Comparison of ENCODE assay signal across 7 mouse cellular contexts in the genomic region with DNA sequence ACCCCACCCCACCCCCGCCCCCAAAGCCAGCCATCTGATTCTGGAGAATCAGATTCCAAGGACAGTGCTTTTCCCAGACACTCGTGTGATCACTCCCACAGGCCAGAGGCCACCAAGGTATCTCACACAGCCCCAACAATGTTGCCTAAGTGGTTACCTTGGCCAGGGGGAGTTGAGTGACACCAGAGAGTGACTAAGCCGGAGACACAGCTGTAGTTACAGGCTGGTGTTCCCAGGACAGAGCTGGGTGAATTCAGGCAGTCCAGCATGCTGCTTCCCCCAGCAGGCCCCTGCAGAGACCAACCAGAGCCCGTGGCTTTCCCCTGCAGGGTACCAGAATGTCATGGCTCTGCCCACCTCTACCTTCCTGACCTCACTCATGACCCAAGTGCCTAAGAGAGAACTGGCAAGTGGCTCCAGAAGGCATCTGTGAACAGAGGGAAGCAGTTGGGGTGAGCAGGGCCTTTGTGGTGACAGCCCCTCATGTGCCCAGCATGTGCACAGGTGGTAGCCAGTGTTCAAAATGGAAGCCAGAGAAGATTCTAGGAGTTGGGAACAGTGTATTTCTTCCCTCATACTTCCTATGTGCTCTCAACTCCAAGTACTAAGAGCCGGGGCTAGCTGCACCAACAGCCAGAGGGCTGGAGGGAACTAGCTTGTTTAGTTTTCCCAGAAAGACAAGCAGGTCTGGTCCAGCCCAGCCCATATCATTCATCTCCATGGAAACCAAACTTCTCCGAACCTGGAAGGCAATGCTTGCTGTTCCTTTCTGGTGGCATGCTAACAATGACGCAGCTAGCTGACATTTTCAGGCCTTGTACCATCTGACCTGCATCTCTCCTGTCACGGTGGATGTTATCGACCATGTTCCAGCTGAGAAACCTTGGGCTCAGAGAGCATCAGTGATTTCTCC. TPM values are rescaled to one million over a fixed set of nuclear protein-coding genes. Genes with fewer than 3 reads are reported as not detected.
DNase-seq lines count a peak whose midpoint lies in the region; ATAC-seq lines count a peak whose summit lies in the region.

No protein-coding gene starts in this region.

- 28% methylated on average over 9 of the region's 9 CpGs for WGBS in hindbrain, embryonic 12.5 days
- WGBS in hindbrain, embryonic 14.5 days: 34% methylated on average over 9 of the region's 9 CpGs
- WGBS in limb, embryonic 15.5 days: 54% methylated on average over 9 of the region's 9 CpGs

- no peak overlapping the region for H3K27ac ChIP-seq in hindbrain, embryonic 12.5 days
- H3K27ac ChIP-seq in hindbrain, embryonic 14.5 days: no peak overlapping the region
- H3K27ac ChIP-seq in limb, embryonic 15.5 days: peak overlapping the region; percentile 44; the same call in 1 of the 2 replicates

- no peaks in the 10 kb centered on the region for H3K9me3 ChIP-seq in hindbrain, embryonic 12.5 days (replicated peaks)
- no peaks in the 10 kb centered on the region for H3K9me3 ChIP-seq in hindbrain, embryonic 14.5 days (ENCODE audit: control insufficient read depth, low read length)
- H3K9me3 ChIP-seq in limb, embryonic 15.5 days: no peaks in the 10 kb centered on the region

- 0 out of 2 replicates have a peak, but pooled peaks have one; percentile 7 for ATAC-seq in hindbrain, embryonic 12.5 days (ENCODE audit: low FRiP score)
- no peak for ATAC-seq in hindbrain, embryonic 14.5 days (ENCODE audit: low FRiP score)
- ATAC-seq in limb, embryonic 15.5 days (ENCODE audit: insufficient number of reproducible peaks, low FRiP score, low TSS enrichment, low read depth): no peak

- H3K4me1 ChIP-seq in hindbrain, embryonic 12.5 days: peaks cover 45% of the 10 kb centered on the region
- H3K4me1 ChIP-seq in hindbrain, embryonic 14.5 days (replicated peaks; ENCODE audit: control insufficient read depth, insufficient read depth, low read length): peaks cover 2% of the 10 kb centered on the region; the same call in 1 of the 2 replicates
- H3K4me1 ChIP-seq in limb, embryonic 15.5 days: peaks cover 28% of the 10 kb centered on the region

- H3K9ac ChIP-seq in hindbrain, embryonic 12.5 days: no peak overlapping the region
- no peak overlapping the region for H3K9ac ChIP-seq in hindbrain, embryonic 14.5 days
- H3K9ac ChIP-seq in limb, embryonic 15.5 days: no peak overlapping the region

- H3K4me2 ChIP-seq in hindbrain, embryonic 12.5 days (replicated peaks): no peak overlapping the region
- no peak overlapping the region for H3K4me2 ChIP-seq in hindbrain, embryonic 14.5 days (replicated peaks)
- H3K4me2 ChIP-seq in limb, embryonic 15.5 days: no peak overlapping the region

- no peak overlapping the region for H3K4me3 ChIP-seq in hindbrain, embryonic 12.5 days
- no peak overlapping the region for H3K4me3 ChIP-seq in hindbrain, embryonic 14.5 days (replicated peaks; ENCODE audit: low read length)
- no peak overlapping the region for H3K4me3 ChIP-seq in limb, embryonic 15.5 days

- H3K36me3 ChIP-seq in hindbrain, embryonic 12.5 days: no peaks in the 10 kb centered on the region
- no peaks in the 10 kb centered on the region for H3K36me3 ChIP-seq in hindbrain, embryonic 14.5 days (replicated peaks; ENCODE audit: control insufficient read depth, insufficient read depth)
- H3K36me3 ChIP-seq in limb, embryonic 15.5 days: no peaks in the 10 kb centered on the region

- H3K27me3 ChIP-seq in hindbrain, embryonic 12.5 days: no peaks in the 10 kb centered on the region
- no peaks in the 10 kb centered on the region for H3K27me3 ChIP-seq in hindbrain, embryonic 14.5 days (ENCODE audit: control insufficient read depth, insufficient read depth, low read length)
- no peaks in the 10 kb centered on the region for H3K27me3 ChIP-seq in limb, embryonic 15.5 days

- DNase-seq in hindbrain, embryonic 14.5 days (ENCODE audit: low spot score): no peak
- DNase-seq in MN1 (ENCODE audit: low spot score): peak; percentile 27
- peak; percentile 73 for DNase-seq in brain, adult 2 months (ENCODE audit: low read depth, low spot score)
- no peak for DNase-seq in left cerebral cortex, adult 11 months (ENCODE audit: low spot score)
- no peak for DNase-seq in cerebellum, postnatal 10 days

RNA-seq across cellular contexts. Expression of a gene that starts 18.5 kb away (rescaled TPM):
- 78.6 and 86.0 TPM in 2 replicates for polyA plus RNA-seq in hindbrain, embryonic 12.5 days (2016; fragmentation: Nextera tagmentation; extraction: Ambion mirVana)
- polyA plus RNA-seq in hindbrain, embryonic 14.5 days (2014; fragmentation: Nextera tagmentation; extraction: Ambion mirVana): 39.8 and 42.7 TPM in 2 replicates
- 23.3 and 23.4 TPM in 2 replicates for polyA plus RNA-seq in limb, embryonic 15.5 days (2015; fragmentation: Nextera tagmentation; extraction: Ambion mirVana)

RNA-seq across cellular contexts. Expression of a gene that starts 34.8 kb away (rescaled TPM):
- 1.5 TPM in 2 replicates for polyA plus RNA-seq in hindbrain, embryonic 12.5 days (2016; fragmentation: Nextera tagmentation; extraction: Ambion mirVana)
- 0.73 and 1.4 TPM in 2 replicates for polyA plus RNA-seq in hindbrain, embryonic 14.5 days (2014; fragmentation: Nextera tagmentation; extraction: Ambion mirVana)
- polyA plus RNA-seq in limb, embryonic 15.5 days (2015; fragmentation: Nextera tagmentation; extraction: Ambion mirVana): 8.4 and 9.7 TPM in 2 replicates

RNA-seq across cellular contexts. Expression of a gene that starts 50.5 kb away (rescaled TPM):
- polyA plus RNA-seq in hindbrain, embryonic 12.5 days (2016; fragmentation: Nextera tagmentation; extraction: Ambion mirVana): 0.14 and 0.20 TPM in 2 replicates
- polyA plus RNA-seq in hindbrain, embryonic 14.5 days (2014; fragmentation: Nextera tagmentation; extraction: Ambion mirVana): 0.08 and 0.31 TPM in 2 replicates
- polyA plus RNA-seq in limb, embryonic 15.5 days (2015; fragmentation: Nextera tagmentation; extraction: Ambion mirVana): 0.60 and 0.68 TPM in 2 replicates

Comparison
In these comparisons a context has a peak if more than half of its experiments do, and no peak if none do; other contexts are left out.
1. DNase-seq: peak in MN1 (single experiment) and brain, adult 2 months (single experiment); none in hindbrain, embryonic 14.5 days (single experiment), left cerebral cortex, adult 11 months (single experiment) and cerebellum, postnatal 10 days (0 of 2).